Mouse (Mus musculus): ENCODE data around the gene Klhl6. TPM values are rescaled to one million over a fixed set of nuclear protein-coding genes. Genes with fewer than 3 reads are reported as not detected.

Gene Klhl6
- polyA plus RNA-seq, 1 experiment from 2014 or later: 7.9 TPM

DNA sequence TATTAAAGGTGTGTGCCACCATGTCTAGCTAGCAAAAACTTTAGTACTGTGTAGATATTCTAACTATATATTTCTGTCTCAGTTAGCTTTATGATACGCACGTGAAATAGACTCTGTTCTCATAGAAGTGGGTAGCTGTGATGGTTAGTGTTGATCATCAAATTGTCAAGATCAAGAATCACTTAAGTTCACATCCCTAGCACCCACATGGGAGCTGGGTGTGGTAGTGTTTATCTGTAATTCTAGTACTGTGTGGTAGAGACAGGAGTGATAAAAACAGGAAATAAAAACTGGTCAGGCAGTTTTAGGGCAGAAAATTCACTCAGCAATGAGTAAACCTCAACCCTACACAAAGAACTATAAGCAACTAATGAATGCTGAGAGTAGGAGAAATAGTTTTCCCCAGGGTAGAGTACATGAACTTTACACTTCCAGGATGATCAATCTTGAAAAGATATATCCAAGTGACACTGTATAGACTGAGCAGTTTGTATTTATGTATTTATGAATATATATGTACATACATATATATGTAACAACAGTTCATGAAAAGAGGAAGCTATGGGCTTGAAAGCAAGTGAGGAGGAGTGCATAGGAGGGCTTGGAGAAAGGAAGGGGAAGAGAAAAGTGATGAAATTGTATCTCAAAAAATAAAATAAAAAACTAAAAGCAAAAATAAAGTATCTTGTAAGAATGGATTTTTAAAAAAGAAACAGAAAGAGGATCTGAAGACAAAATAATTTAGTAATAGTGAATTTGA lies 2.2 kb upstream of the Klhl6 start:
- 87% methylated on average over 2 of the region's 2 CpGs for WGBS
- H3K9ac ChIP-seq: no peak overlapping the region
- H3K9me3 ChIP-seq: no peaks in the 10 kb centered on the region
- no peak for ATAC-seq (ENCODE audit: insufficient read depth, low FRiP score, low read depth)
- H3K4me3 ChIP-seq (replicated peaks): no peak overlapping the region
- H3K4me1 ChIP-seq: no peaks in the 10 kb centered on the region
- H3K27ac ChIP-seq: no peak overlapping the region
- H3K27me3 ChIP-seq (replicated peaks): no peaks in the 10 kb centered on the region
- H3K36me3 ChIP-seq: no peaks in the 10 kb centered on the region
- no peak overlapping the region for H3K4me2 ChIP-seq

DNA sequence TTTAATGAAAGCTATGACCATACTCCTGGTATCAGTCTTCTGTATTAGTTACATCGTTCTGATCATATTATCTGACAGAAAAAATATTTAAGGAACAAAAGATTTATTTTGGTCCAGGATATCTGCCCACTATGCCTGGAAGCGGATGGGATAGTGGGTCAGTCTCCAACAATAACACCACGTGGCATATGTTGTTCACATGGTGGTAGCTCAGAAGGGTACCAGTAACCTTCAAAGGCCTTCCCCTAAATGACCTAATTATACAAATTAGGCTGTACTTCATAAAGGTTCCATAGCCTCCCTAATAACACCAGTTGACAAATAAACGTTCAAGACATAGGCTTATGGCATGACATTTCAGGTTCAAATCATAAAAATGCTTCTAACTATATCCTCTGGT lies 722 bp upstream of the Klhl6 start:
- Histone ChIP-seq H3K9ac (no peak overlapping the region), H3K27me3 (replicated peaks) (no peaks in the 10 kb centered on the region), H3K36me3 (no peaks in the 10 kb centered on the region), H3K27ac (no peak overlapping the region), H3K9me3 (no peaks in the 10 kb centered on the region), H3K4me2 (no peak overlapping the region), H3K4me3 (replicated peaks) (no peak overlapping the region), H3K4me1 (no peaks in the 10 kb centered on the region)
- no peak for ATAC-seq (ENCODE audit: insufficient read depth, low FRiP score, low read depth)
- WGBS: 75% methylated on average over 4 of the region's 4 CpGs

DNA sequence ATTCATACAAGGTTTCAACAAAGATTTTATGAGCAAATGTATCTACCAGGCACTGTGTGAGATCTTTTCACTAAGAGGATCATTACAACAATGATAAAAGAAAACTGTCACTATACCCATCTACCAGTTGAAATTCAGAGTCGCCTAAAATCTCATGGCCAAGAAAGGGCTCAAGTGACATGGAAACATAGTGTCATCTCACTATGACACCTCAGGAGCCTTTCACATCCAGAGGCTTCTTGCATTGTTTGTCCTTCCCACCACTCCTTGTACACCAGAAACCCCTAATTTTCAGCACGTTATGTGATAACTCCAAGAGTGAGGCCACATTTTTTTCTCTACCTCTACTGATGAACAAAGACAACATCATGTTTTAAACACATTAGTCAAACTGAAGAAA lies 1.2 kb downstream of the Klhl6 start:
- H3K36me3 ChIP-seq: no peaks in the 10 kb centered on the region
- 69% methylated on average over 2 of the region's 2 CpGs for WGBS
- ATAC-seq (ENCODE audit: insufficient read depth, low FRiP score, low read depth): no peak
- H3K4me1 ChIP-seq: no peaks in the 10 kb centered on the region
- H3K27me3 ChIP-seq (replicated peaks): no peaks in the 10 kb centered on the region
- H3K4me3 ChIP-seq (replicated peaks): no peak overlapping the region
- no peak overlapping the region for H3K9ac ChIP-seq
- no peaks in the 10 kb centered on the region for H3K9me3 ChIP-seq
- no peak overlapping the region; the same call in 1 of the 2 replicates for H3K27ac ChIP-seq
- H3K4me2 ChIP-seq: peak overlapping the region; percentile 13; the same call in 1 of the 2 replicates

GRCm38 (mm10) chr16:19981006-19981405 lies 1.8 kb downstream of the Klhl6 start:
- Histone ChIP-seq H3K4me2 (no peak overlapping the region), H3K4me3 (replicated peaks) (no peak overlapping the region), H3K36me3 (no peaks in the 10 kb centered on the region), H3K27ac (no peak overlapping the region), H3K27me3 (replicated peaks) (no peaks in the 10 kb centered on the region), H3K9me3 (no peaks in the 10 kb centered on the region), H3K4me1 (no peaks in the 10 kb centered on the region), H3K9ac (no peak overlapping the region)
- 76% methylated on average over 3 of the region's 3 CpGs for WGBS
- ATAC-seq (ENCODE audit: insufficient read depth, low FRiP score, low read depth): no peak

GRCm38 (mm10) chr16:19979755-19980154 lies 3.1 kb downstream of the Klhl6 start:
- no peak overlapping the region for H3K27ac ChIP-seq
- no peak overlapping the region for H3K9ac ChIP-seq
- H3K36me3 ChIP-seq: no peaks in the 10 kb centered on the region
- no peaks in the 10 kb centered on the region for H3K4me1 ChIP-seq
- H3K4me3 ChIP-seq (replicated peaks): no peak overlapping the region
- no peak overlapping the region for H3K4me2 ChIP-seq
- ATAC-seq (ENCODE audit: insufficient read depth, low FRiP score, low read depth): no peak
- whole genome bisulfite sequencing: 62% methylated on average over 2 of the region's 2 CpGs
- H3K9me3 ChIP-seq: no peaks in the 10 kb centered on the region
- no peaks in the 10 kb centered on the region for H3K27me3 ChIP-seq (replicated peaks)

DNA sequence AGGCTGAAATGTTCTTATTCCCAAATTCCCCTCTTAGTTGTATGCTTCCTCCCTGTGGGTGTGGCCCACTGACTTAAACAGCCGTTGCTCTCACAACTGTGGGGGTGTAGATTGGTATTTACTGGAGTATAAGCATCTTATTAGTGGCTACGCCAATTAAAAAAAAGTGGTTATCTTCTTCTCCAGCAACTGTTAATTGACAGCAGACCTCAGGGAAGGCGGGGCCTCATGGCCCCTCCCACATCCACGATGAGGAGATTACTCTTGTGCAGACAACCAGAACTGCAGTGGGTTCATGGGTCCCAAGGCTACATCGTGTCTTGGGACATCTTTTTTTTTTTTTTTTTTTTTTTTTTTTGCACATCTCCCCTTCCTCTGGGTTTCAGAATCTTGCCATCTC lies 5.6 kb downstream of the Klhl6 start:
- Histone ChIP-seq H3K27me3 (replicated peaks) (no peaks in the 10 kb centered on the region), H3K27ac (no peak overlapping the region), H3K4me1 (no peaks in the 10 kb centered on the region), H3K36me3 (no peaks in the 10 kb centered on the region), H3K4me2 (no peak overlapping the region), H3K4me3 (replicated peaks) (no peak overlapping the region), H3K9ac (no peak overlapping the region), H3K9me3 (no peaks in the 10 kb centered on the region)
- no peak for ATAC-seq (ENCODE audit: insufficient read depth, low FRiP score, low read depth)
- WGBS: 60% methylated on average over 5 of the region's 5 CpGs

DNA sequence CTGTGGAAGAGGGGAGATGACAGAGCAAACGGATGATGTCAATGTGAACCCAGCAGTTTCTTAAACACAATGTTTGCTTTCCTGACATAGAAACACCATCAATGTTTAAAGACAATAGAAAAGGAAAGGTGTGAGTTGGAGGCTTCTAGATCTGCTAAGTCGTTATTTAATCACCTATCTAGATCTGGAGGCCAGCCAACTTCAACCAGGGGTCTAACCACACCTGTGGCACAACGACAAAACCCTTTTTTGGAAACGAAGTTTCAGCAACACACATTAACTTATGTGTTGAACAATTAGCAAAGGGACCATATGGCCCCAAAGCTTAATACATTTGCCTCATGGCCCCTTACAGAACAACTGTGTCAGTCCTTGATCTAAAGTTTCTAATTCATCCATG lies 6.0 kb downstream of the Klhl6 start:
- Histone ChIP-seq H3K36me3 (no peaks in the 10 kb centered on the region), H3K9me3 (no peaks in the 10 kb centered on the region), H3K4me1 (no peaks in the 10 kb centered on the region), H3K4me2 (no peak overlapping the region), H3K4me3 (replicated peaks) (no peak overlapping the region), H3K9ac (no peak overlapping the region), H3K27me3 (replicated peaks) (no peaks in the 10 kb centered on the region), H3K27ac (no peak overlapping the region)
- ATAC-seq (ENCODE audit: insufficient read depth, low FRiP score, low read depth): no peak
- WGBS: 50% methylated on average over 4 of the region's 4 CpGs

DNA sequence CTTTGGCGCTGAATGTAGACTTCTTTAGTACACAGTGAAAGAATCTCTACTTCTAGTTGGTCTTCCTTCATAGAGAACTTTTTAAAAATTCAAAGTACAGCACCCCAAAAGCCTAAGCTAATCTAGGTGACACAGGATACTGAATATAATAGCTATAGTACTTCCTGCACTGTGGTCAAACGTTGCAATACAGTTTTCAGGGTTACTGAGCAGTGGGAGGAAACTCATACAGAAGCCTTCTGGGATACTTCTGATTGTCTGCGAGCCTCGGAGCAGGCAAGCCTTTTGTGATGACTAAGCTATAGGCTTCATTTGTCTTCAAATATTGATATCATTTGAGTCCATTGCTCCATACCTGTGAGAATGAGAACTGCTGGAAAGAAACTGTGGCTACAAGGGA lies 7.4 kb downstream of the Klhl6 start:
- no peak for ATAC-seq (ENCODE audit: insufficient read depth, low FRiP score, low read depth)
- H3K9me3 ChIP-seq: no peaks in the 10 kb centered on the region
- H3K4me2 ChIP-seq: no peak overlapping the region
- no peaks in the 10 kb centered on the region for H3K27me3 ChIP-seq (replicated peaks)
- no peak overlapping the region for H3K9ac ChIP-seq
- no peaks in the 10 kb centered on the region for H3K4me1 ChIP-seq
- no peak overlapping the region for H3K27ac ChIP-seq
- WGBS: 60% methylated on average over 4 of the region's 4 CpGs
- H3K36me3 ChIP-seq: no peaks in the 10 kb centered on the region
- H3K4me3 ChIP-seq (replicated peaks): no peak overlapping the region

GRCm38 (mm10) chr16:19973480-19973879 lies 9.4 kb downstream of the Klhl6 start:
- no peaks in the 10 kb centered on the region for H3K4me1 ChIP-seq
- no peak overlapping the region for H3K4me2 ChIP-seq
- H3K9me3 ChIP-seq: no peaks in the 10 kb centered on the region
- H3K4me3 ChIP-seq (replicated peaks): no peak overlapping the region
- H3K27ac ChIP-seq: no peak overlapping the region
- ATAC-seq (ENCODE audit: insufficient read depth, low FRiP score, low read depth): no peak
- no peaks in the 10 kb centered on the region for H3K36me3 ChIP-seq
- WGBS: 94% methylated on average over 1 of the region's 1 CpGs
- H3K27me3 ChIP-seq (replicated peaks): no peaks in the 10 kb centered on the region
- no peak overlapping the region for H3K9ac ChIP-seq

GRCm38 (mm10) chr16:19972736-19973350 lies 10.0 kb downstream of the Klhl6 start:
- no peak overlapping the region for H3K4me2 ChIP-seq
- no peak for ATAC-seq (ENCODE audit: insufficient read depth, low FRiP score, low read depth)
- H3K27ac ChIP-seq: no peak overlapping the region
- H3K27me3 ChIP-seq (replicated peaks): no peaks in the 10 kb centered on the region
- H3K4me1 ChIP-seq: no peaks in the 10 kb centered on the region
- no peaks in the 10 kb centered on the region for H3K9me3 ChIP-seq
- no peak overlapping the region for H3K4me3 ChIP-seq (replicated peaks)
- no peak overlapping the region for H3K9ac ChIP-seq
- H3K36me3 ChIP-seq: no peaks in the 10 kb centered on the region

- Histone ChIP-seq H3K4me2 (no peak overlapping the region), H3K36me3 (no peaks in the 10 kb centered on the region), H3K27me3 (replicated peaks) (no peaks in the 10 kb centered on the region), H3K9ac (no peak overlapping the region), H3K4me1 (no peaks in the 10 kb centered on the region), H3K9me3 (no peaks in the 10 kb centered on the region), H3K4me3 (replicated peaks) (no peak overlapping the region), H3K27ac (no peak overlapping the region)
- ATAC-seq (ENCODE audit: insufficient read depth, low FRiP score, low read depth): no peak
- WGBS: 86% methylated on average over 5 of the region's 5 CpGs
Measured at GRCm38 (mm10) chr16:19969506-19969905, 13.3 kb downstream of the Klhl6 start.

- H3K36me3 ChIP-seq: no peaks in the 10 kb centered on the region
- no peaks in the 10 kb centered on the region for H3K9me3 ChIP-seq
- no peak overlapping the region for H3K27ac ChIP-seq
- 90% methylated on average over 4 of the region's 4 CpGs for WGBS
- no peak overlapping the region for H3K9ac ChIP-seq
- no peaks in the 10 kb centered on the region for H3K4me1 ChIP-seq
- no peaks in the 10 kb centered on the region for H3K27me3 ChIP-seq (replicated peaks)
- no peak for ATAC-seq (ENCODE audit: insufficient read depth, low FRiP score, low read depth)
- H3K4me3 ChIP-seq (replicated peaks): no peak overlapping the region
- H3K4me2 ChIP-seq: no peak overlapping the region
Measured at GRCm38 (mm10) chr16:19968666-19969065, 14.2 kb downstream of the Klhl6 start.

Data from stomach, embryonic 15.5 days (tissue).